ENCODE assay signal across 30 mouse cellular contexts in genomic region chr9:75287636-75288035, GRCm38 (mm10). TPM values are rescaled to one million over a fixed set of nuclear protein-coding genes. Genes with fewer than 3 reads are reported as not detected.
"Had no signal": no experiment of that assay in that cellular context is flagged by ENCODE, and none has a peak within 500 bp of the region (broad histone marks: within the 10 kb centered on the region; RNA-seq: fewer than 3 reads in every experiment).

No protein-coding gene starts in this region.

- H3K27ac ChIP-seq: heart, adult 2 months; heart, embryonic 13.5 days; heart, embryonic 15.5 days; hindbrain, embryonic 13.5 days; hindbrain, embryonic 15.5 days; hindbrain, postnatal 0 days; kidney, embryonic 15.5 days; layer of hippocampus, adult 2 months; left cerebral cortex, adult 2 months; limb, embryonic 10.5 days; limb, embryonic 12.5 days; liver, embryonic 13.5 days had no signal

- H3K4me1 ChIP-seq: hindbrain, embryonic 13.5 days; hindbrain, embryonic 15.5 days; kidney, embryonic 15.5 days; limb, embryonic 10.5 days; limb, embryonic 12.5 days; liver, embryonic 13.5 days had no signal

- H3K9me3 ChIP-seq: heart, embryonic 13.5 days; heart, embryonic 15.5 days; hindbrain, embryonic 13.5 days; hindbrain, embryonic 15.5 days; kidney, embryonic 15.5 days; limb, embryonic 10.5 days; limb, embryonic 12.5 days; liver, embryonic 13.5 days had no signal

- H3K4me2 ChIP-seq: heart, embryonic 11.5 days; heart, embryonic 13.5 days; heart, embryonic 15.5 days; hindbrain, embryonic 13.5 days; hindbrain, embryonic 15.5 days; kidney, embryonic 15.5 days; limb, embryonic 12.5 days; liver, embryonic 11.5 days; liver, embryonic 13.5 days had no signal

- DNase-seq: gastrocnemius, postnatal 14 days; gastrocnemius, postnatal 36 days; heart, adult 2 months; heart, postnatal 14 days; heart, postnatal 36 days; kidney, adult 11 months; kidney, adult 2 months; kidney, adult 9 months; kidney, postnatal 10 days; kidney, postnatal 25 days; kidney, postnatal 4 days; liver; liver, embryonic 13.5 days had no signal

- H3K4me3 ChIP-seq: heart, adult 2 months; heart, embryonic 13.5 days; heart, embryonic 15.5 days; hindbrain, embryonic 13.5 days; hindbrain, embryonic 15.5 days; kidney, embryonic 15.5 days; layer of hippocampus, adult 2 months; left cerebral cortex, adult 2 months; limb, embryonic 10.5 days; limb, embryonic 12.5 days; liver, embryonic 13.5 days had no signal

- ATAC-seq: hindbrain, postnatal 0 days; intestine, embryonic 16.5 days had no signal

- H3K36me3 ChIP-seq: heart, embryonic 13.5 days; heart, embryonic 15.5 days; hindbrain, embryonic 13.5 days; hindbrain, embryonic 15.5 days; kidney, embryonic 15.5 days; limb, embryonic 10.5 days; limb, embryonic 12.5 days; liver, embryonic 13.5 days had no signal

- H3K27me3 ChIP-seq: heart, embryonic 13.5 days; heart, embryonic 15.5 days; hindbrain, embryonic 13.5 days; hindbrain, embryonic 15.5 days; kidney, embryonic 15.5 days; limb, embryonic 12.5 days; liver, embryonic 13.5 days had no signal

- H3K9ac ChIP-seq: heart, embryonic 13.5 days; heart, embryonic 15.5 days; hindbrain, embryonic 13.5 days; hindbrain, embryonic 15.5 days; kidney, embryonic 15.5 days; limb, embryonic 12.5 days; liver, embryonic 13.5 days had no signal

RNA-seq across cellular contexts. Expression of gene Bcl2l10, which starts 59.9 kb away (rescaled TPM):
- polyA plus RNA-seq: heart, adult 2 months; heart, embryonic 11.5 days; heart, embryonic 13.5 days; heart, embryonic 15.5 days; heart, postnatal 0 days; hindbrain, embryonic 11.5 days; hindbrain, embryonic 13.5 days; hindbrain, embryonic 15.5 days; hindbrain, postnatal 0 days; intestine, embryonic 14.5 days; intestine, embryonic 16.5 days; kidney, embryonic 15.5 days; limb, embryonic 10.5 days; limb, embryonic 12.5 days; limb, embryonic 14.5 days; liver, embryonic 11.5 days; liver, embryonic 13.5 days had no signal
